Mouse (Mus musculus) stomach, embryonic 14.5 days (tissue): ENCODE data around the gene Tex22. TPM values are rescaled to one million over a fixed set of nuclear protein-coding genes. Genes with fewer than 3 reads are reported as not detected.

Experiments
- ATAC-seq: fragments of 200-750 bp; cut with Nextera tagmentation; 2 replicates; pipeline ENCODE4 v1.8.0; 2017; ENCODE audit warnings: low read depth, moderate TSS enrichment; ENCODE audit not compliant: insufficient number of reproducible peaks, insufficient read depth, low FRiP score
- H3K27ac ChIP-seq: fragments of 300-500 bp; sonication (generic); 2 replicates; pipeline ENCODE4 v1.5.1; 2014; ENCODE audit warnings: mild to moderate bottlenecking, low read length, moderate library complexity, mixed read lengths
- H3K27me3 ChIP-seq: fragments of 300-500 bp; sonication (generic); 2 replicates; pipeline ENCODE4 v1.6.1; 2014; ENCODE audit warnings: low read length, control low read depth, mixed read lengths; ENCODE audit not compliant: control insufficient read depth, insufficient read depth
- H3K36me3 ChIP-seq: fragments of 300-500 bp; sonication (generic); 2 replicates; pipeline ENCODE4 v1.6.1; 2014; ENCODE audit warnings: mild to moderate bottlenecking, control low read depth, low read length, moderate library complexity, mixed read lengths; ENCODE audit not compliant: control insufficient read depth, insufficient read depth
- H3K4me1 ChIP-seq: fragments of 300-500 bp; sonication (generic); 2 replicates; pipeline ENCODE4 v1.6.1; 2014; ENCODE audit warnings: low read length, control low read depth, mixed read lengths; ENCODE audit not compliant: control insufficient read depth, insufficient read depth
- H3K4me2 ChIP-seq: fragments of 300-500 bp; sonication (generic); replicated peaks from 2 replicates; pipeline ENCODE4 v1.6.1; 2014; ENCODE audit warnings: low read depth, low read length, control low read depth
- H3K4me3 ChIP-seq: fragments of 300-500 bp; sonication (generic); 2 replicates; pipeline ENCODE4 v1.5.1; 2014; ENCODE audit warnings: low read depth, low read length, control low read depth
- H3K9ac ChIP-seq: fragments of 300-500 bp; sonication (generic); replicated peaks from 2 replicates; pipeline ENCODE4 v1.6.1; 2014; ENCODE audit warnings: low read depth, mild to moderate bottlenecking, control low read depth, low read length, moderate library complexity, mixed read lengths
- H3K9me3 ChIP-seq: fragments of 300-500 bp; sonication (generic); 2 replicates; pipeline ENCODE4 v1.6.1; 2016; ENCODE audit warnings: low read depth, low read length, control low read depth; ENCODE audit not compliant: control insufficient read depth
- WGBS: fragments of 180-500 bp; shearing (Covaris S2); extraction: QIAGEN DNeasy Blood & Tissue Kit; methylation state at CpG from one replicate; pipeline ENCODE4 v1.1.7; 2014; 5-methylcytosine and 5-hydroxymethylcytosine counted together
- microRNA-seq: library from miRNA; unstranded; fragments of <30 nt; microRNA quantifications from one replicate; pipeline ENCODE4, GENCODE M21; 2016
- polyA plus RNA-seq: library from polyadenylated mRNA; unstranded; fragments of >200 nt; fragmentation: Nextera tagmentation; extraction: Ambion mirVana; gene quantifications from 2 replicates; pipeline ENCODE4 v1.2.1, GENCODE M21; 2014

Gene Tex22
- polyA plus RNA-seq, 1 experiment from 2014 or later = not detected

DNA sequence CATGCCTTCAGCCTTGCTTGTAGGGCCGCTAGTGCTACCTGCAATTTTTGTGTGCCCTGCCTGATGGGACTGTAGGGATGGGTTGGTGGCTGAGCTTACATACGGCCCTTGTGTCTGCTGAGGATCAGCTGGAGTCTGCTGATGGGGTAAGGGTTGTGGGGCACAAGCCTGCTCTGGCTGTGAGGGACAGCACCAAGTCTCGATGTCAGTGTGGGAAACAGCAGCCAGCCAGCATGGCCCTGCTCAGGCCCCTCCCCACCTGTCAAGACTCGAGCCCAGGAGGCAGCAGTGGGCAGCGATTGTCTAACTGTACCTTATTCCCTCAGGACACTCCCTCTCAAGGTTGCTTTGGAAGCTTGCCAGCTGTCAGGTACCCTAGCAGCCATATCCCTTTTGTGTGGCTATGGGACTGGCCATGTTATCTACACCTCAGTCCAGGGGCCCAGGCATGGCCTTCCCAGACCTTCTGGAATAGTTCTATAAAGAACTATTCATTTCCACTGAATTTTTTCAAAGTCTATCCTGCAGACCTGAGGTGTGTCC is 59.6 kb downstream of the Tex22 start:
- WGBS = 79% methylated on average over 5 of the region's 5 CpGs
- Histone ChIP-seq H3K36me3 (peaks cover 89% of the 10 kb centered on the region), H3K27me3 (no peaks in the 10 kb centered on the region), H3K9ac (no peak overlapping the region), H3K27ac (no peak overlapping the region), H3K9me3 (no peaks in the 10 kb centered on the region), H3K4me3 (no peak overlapping the region), H3K4me2 (no peak overlapping the region), H3K4me1 (peaks cover 4% of the 10 kb centered on the region; the same call in 1 of the 2 replicates)
- peak; percentile 31; the same call in 1 of the 2 replicates for ATAC-seq

DNA sequence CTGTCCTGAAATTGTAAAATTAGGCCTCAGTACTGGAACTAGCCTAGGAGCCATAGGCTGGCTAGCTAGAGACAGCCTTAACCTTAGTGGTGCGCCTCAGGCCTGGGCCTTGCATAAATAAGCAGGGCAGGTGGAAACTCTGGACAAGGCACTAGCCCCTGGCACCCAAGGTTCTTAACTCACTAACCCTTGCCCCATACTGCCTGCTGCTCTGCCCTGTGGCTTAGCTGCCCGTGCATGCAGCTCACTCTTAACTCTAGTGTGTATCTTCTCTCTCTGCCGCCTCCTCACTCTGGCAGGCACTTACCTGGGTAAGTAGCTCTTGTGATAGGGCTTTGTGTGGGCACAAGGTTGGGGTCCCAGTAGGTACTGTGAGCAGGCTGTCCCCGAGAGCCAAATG is 60.2 kb downstream of the Tex22 start:
- Histone ChIP-seq H3K9me3 (no peaks in the 10 kb centered on the region), H3K4me2 (no peak overlapping the region), H3K27me3 (no peaks in the 10 kb centered on the region), H3K4me1 (peaks cover 8% of the 10 kb centered on the region), H3K36me3 (peaks cover 83% of the 10 kb centered on the region), H3K9ac (no peak overlapping the region), H3K27ac (no peak overlapping the region), H3K4me3 (no peak overlapping the region)
- WGBS = 94% methylated on average over 4 of the region's 4 CpGs
- no peak for ATAC-seq

DNA sequence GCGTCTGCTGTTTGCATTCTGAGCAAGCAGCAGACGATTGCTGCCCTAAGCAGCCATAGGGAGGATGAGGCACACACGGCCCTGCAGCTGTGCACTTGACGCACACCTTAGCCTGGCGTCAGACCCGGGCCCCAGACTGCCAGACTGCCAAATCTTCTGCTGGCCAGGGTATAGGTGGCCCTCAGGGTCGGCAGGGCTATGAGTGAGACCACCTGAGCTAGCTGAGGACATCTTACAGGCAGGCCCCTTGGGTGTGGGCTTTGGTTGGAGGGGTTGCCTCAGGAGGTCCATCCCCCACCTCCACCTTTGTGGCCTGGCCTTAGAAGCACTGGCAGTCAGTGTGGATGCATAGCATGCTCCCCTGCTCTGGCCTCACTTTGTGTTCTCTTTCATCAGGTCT is 61.1 kb downstream of the Tex22 start:
- peaks cover 12% of the 10 kb centered on the region for H3K4me1 ChIP-seq
- no peaks in the 10 kb centered on the region for H3K27me3 ChIP-seq
- H3K4me2 ChIP-seq = no peak overlapping the region
- H3K9me3 ChIP-seq = no peaks in the 10 kb centered on the region
- H3K9ac ChIP-seq = no peak overlapping the region
- ATAC-seq = no peak
- H3K36me3 ChIP-seq = peaks cover 76% of the 10 kb centered on the region
- no peak overlapping the region for H3K4me3 ChIP-seq
- no peak overlapping the region for H3K27ac ChIP-seq
- WGBS = 93% methylated on average over 7 of the region's 7 CpGs

GRCm38 (mm10) chr12:113136492-113137020 is 62.3 kb downstream of the Tex22 start:
- H3K4me1 ChIP-seq = peaks cover 15% of the 10 kb centered on the region
- WGBS = 77% methylated on average over 17 of the region's 17 CpGs
- H3K9ac ChIP-seq = no peak overlapping the region
- no peaks in the 10 kb centered on the region for H3K9me3 ChIP-seq
- H3K4me3 ChIP-seq = no peak overlapping the region
- no peak for ATAC-seq
- no peak overlapping the region for H3K27ac ChIP-seq
- H3K4me2 ChIP-seq = no peak overlapping the region
- no peaks in the 10 kb centered on the region for H3K27me3 ChIP-seq
- H3K36me3 ChIP-seq = peaks cover 65% of the 10 kb centered on the region

- Histone ChIP-seq H3K9me3 (no peaks in the 10 kb centered on the region), H3K27me3 (peaks cover 3% of the 10 kb centered on the region; the same call in 1 of the 2 replicates), H3K4me1 (peaks cover 21% of the 10 kb centered on the region), H3K36me3 (peaks cover 55% of the 10 kb centered on the region), H3K9ac (no peak overlapping the region), H3K4me3 (no peak overlapping the region), H3K27ac (no peak overlapping the region), H3K4me2 (no peak overlapping the region)
- ATAC-seq = no peak
- 88% methylated on average over 18 of the region's 18 CpGs for WGBS
Measured at GRCm38 (mm10) chr12:113137260-113138213, 63.2 kb downstream of the Tex22 start.

GRCm38 (mm10) chr12:113138291-113138690 is 64.0 kb downstream of the Tex22 start:
- WGBS = 79% methylated on average over 6 of the region's 6 CpGs
- peaks cover 47% of the 10 kb centered on the region for H3K36me3 ChIP-seq
- H3K4me3 ChIP-seq = no peak overlapping the region
- peaks cover 3% of the 10 kb centered on the region; the same call in 1 of the 2 replicates for H3K27me3 ChIP-seq
- no peak overlapping the region for H3K4me2 ChIP-seq
- no peak overlapping the region for H3K9ac ChIP-seq
- peaks cover 28% of the 10 kb centered on the region for H3K4me1 ChIP-seq
- no peaks in the 10 kb centered on the region for H3K9me3 ChIP-seq
- H3K27ac ChIP-seq = no peak overlapping the region
- ATAC-seq = no peak

Small RNA genes lying within 50 kb of the gene (microRNA-seq; reads per million reads assigned to microRNA genes)
- not detected for gene Gm44471

Other genes starting within 250 kb of the Tex22 start
- 123 and 130 TPM in 2 replicates for gene Cdca4, start 245.1 kb upstream of the Tex22 start, polyA plus RNA-seq
- gene Gpr132, start 206.3 kb upstream of the Tex22 start, polyA plus RNA-seq = 0.26 and 0.52 TPM in 2 replicates
- gene Jag2, start 144.7 kb upstream of the Tex22 start, polyA plus RNA-seq = 8.4 and 8.5 TPM in 2 replicates
- 105 and 125 TPM in 2 replicates for gene Nudt14, start 132.4 kb upstream of the Tex22 start, polyA plus RNA-seq
- 22.5 and 27.0 TPM in 2 replicates for gene Btbd6, start 98.0 kb upstream of the Tex22 start, polyA plus RNA-seq
- gene Brf1, start 73.8 kb upstream of the Tex22 start, polyA plus RNA-seq = 70.3 and 71.5 TPM in 2 replicates
- gene Pacs2, start 60.0 kb upstream of the Tex22 start, polyA plus RNA-seq = 16.5 and 17.1 TPM in 2 replicates
- 18.7 and 21.8 TPM in 2 replicates for gene Mta1, start 23.8 kb downstream of the Tex22 start, polyA plus RNA-seq
- gene Crip2, start 65.7 kb downstream of the Tex22 start, polyA plus RNA-seq = 118 and 124 TPM in 2 replicates
- gene Crip1, start 71.8 kb downstream of the Tex22 start, polyA plus RNA-seq = 233 and 261 TPM in 2 replicates
- 29.2 and 34.7 TPM in 2 replicates for gene Tedc1, start 81.9 kb downstream of the Tex22 start, polyA plus RNA-seq
- gene Tmem121, start 111.4 kb downstream of the Tex22 start, polyA plus RNA-seq = 6.3 and 7.2 TPM in 2 replicates